Mouse (Mus musculus): ENCODE results near the gene Smyd3. TPM values are rescaled to one million over a fixed set of nuclear protein-coding genes. Genes with fewer than 3 reads are reported as not detected.

Gene Smyd3
- polyA plus RNA-seq, 1 experiment from 2014 or later: 18.9 TPM

GRCm38 (mm10) chr1:179207846-179208595 is 309.8 kb downstream of the Smyd3 start:
- H3K27me3 ChIP-seq (ENCODE audit: control insufficient read depth, insufficient read depth, low read length): no peaks in the 10 kb centered on the region
- H3K4me1 ChIP-seq (ENCODE audit: control insufficient read depth, insufficient read depth, low read length): no peaks in the 10 kb centered on the region
- no peaks in the 10 kb centered on the region for H3K36me3 ChIP-seq (ENCODE audit: control insufficient read depth, insufficient read depth, low read length)
- H3K27ac ChIP-seq (ENCODE audit: low read length): no peak overlapping the region
- 76% methylated on average over 12 of the region's 12 CpGs for WGBS
- no peak overlapping the region for H3K4me3 ChIP-seq (replicated peaks; ENCODE audit: low read length)
- H3K9ac ChIP-seq (ENCODE audit: low read length): no peak overlapping the region
- no peak overlapping the region for H3K4me2 ChIP-seq (ENCODE audit: low read depth, low read length)
- no peaks in the 10 kb centered on the region for H3K9me3 ChIP-seq (replicated peaks; ENCODE audit: control insufficient read depth, low read length)
- ATAC-seq (ENCODE audit: insufficient read depth, low FRiP score): no peak

- Histone ChIP-seq H3K4me1 (ENCODE audit: control insufficient read depth, insufficient read depth, low read length) (no peaks in the 10 kb centered on the region), H3K4me2 (ENCODE audit: low read depth, low read length) (no peak overlapping the region), H3K27me3 (ENCODE audit: control insufficient read depth, insufficient read depth, low read length) (no peaks in the 10 kb centered on the region), H3K9me3 (replicated peaks; ENCODE audit: control insufficient read depth, low read length) (no peaks in the 10 kb centered on the region), H3K36me3 (ENCODE audit: control insufficient read depth, insufficient read depth, low read length) (no peaks in the 10 kb centered on the region), H3K27ac (ENCODE audit: low read length) (no peak overlapping the region), H3K4me3 (replicated peaks; ENCODE audit: low read length) (no peak overlapping the region), H3K9ac (ENCODE audit: low read length) (no peak overlapping the region)
- 56% methylated on average over 9 of the region's 9 CpGs for WGBS
- no peak for ATAC-seq (ENCODE audit: insufficient read depth, low FRiP score)
Observed at GRCm38 (mm10) chr1:179207180-179207741, 310.6 kb downstream of the Smyd3 start.

- Histone ChIP-seq H3K9ac (ENCODE audit: low read length) (no peak overlapping the region), H3K4me1 (ENCODE audit: control insufficient read depth, insufficient read depth, low read length) (no peaks in the 10 kb centered on the region), H3K27ac (ENCODE audit: low read length) (peak overlapping the region; percentile 3; the same call in 1 of the 2 replicates), H3K9me3 (replicated peaks; ENCODE audit: control insufficient read depth, low read length) (no peaks in the 10 kb centered on the region), H3K4me3 (replicated peaks; ENCODE audit: low read length) (no peak overlapping the region), H3K27me3 (ENCODE audit: control insufficient read depth, insufficient read depth, low read length) (no peaks in the 10 kb centered on the region), H3K36me3 (ENCODE audit: control insufficient read depth, insufficient read depth, low read length) (no peaks in the 10 kb centered on the region), H3K4me2 (ENCODE audit: low read depth, low read length) (no peak overlapping the region)
- WGBS: 76% methylated on average over 9 of the region's 9 CpGs
- ATAC-seq (ENCODE audit: insufficient read depth, low FRiP score): no peak; the same call in 1 of the 2 replicates
Observed at GRCm38 (mm10) chr1:179198517-179199200, 319.2 kb downstream of the Smyd3 start.

GRCm38 (mm10) chr1:179197821-179198516 is 319.9 kb downstream of the Smyd3 start:
- no peak overlapping the region for H3K4me3 ChIP-seq (replicated peaks; ENCODE audit: low read length)
- ATAC-seq (ENCODE audit: insufficient read depth, low FRiP score): peak; percentile 44
- H3K9me3 ChIP-seq (replicated peaks; ENCODE audit: control insufficient read depth, low read length): no peaks in the 10 kb centered on the region
- peak overlapping the region; percentile 3; the same call in 1 of the 2 replicates for H3K27ac ChIP-seq (ENCODE audit: low read length)
- no peaks in the 10 kb centered on the region for H3K27me3 ChIP-seq (ENCODE audit: control insufficient read depth, insufficient read depth, low read length)
- no peak overlapping the region for H3K9ac ChIP-seq (ENCODE audit: low read length)
- WGBS: 47% methylated on average over 11 of the region's 11 CpGs
- no peaks in the 10 kb centered on the region for H3K4me1 ChIP-seq (ENCODE audit: control insufficient read depth, insufficient read depth, low read length)
- no peak overlapping the region for H3K4me2 ChIP-seq (ENCODE audit: low read depth, low read length)
- H3K36me3 ChIP-seq (ENCODE audit: control insufficient read depth, insufficient read depth, low read length): no peaks in the 10 kb centered on the region

- Histone ChIP-seq H3K36me3 (ENCODE audit: control insufficient read depth, insufficient read depth, low read length) (no peaks in the 10 kb centered on the region), H3K4me2 (ENCODE audit: low read depth, low read length) (no peak overlapping the region), H3K4me3 (replicated peaks; ENCODE audit: low read length) (no peak overlapping the region), H3K9ac (ENCODE audit: low read length) (no peak overlapping the region), H3K27me3 (ENCODE audit: control insufficient read depth, insufficient read depth, low read length) (no peaks in the 10 kb centered on the region), H3K4me1 (ENCODE audit: control insufficient read depth, insufficient read depth, low read length) (no peaks in the 10 kb centered on the region), H3K27ac (ENCODE audit: low read length) (no peak overlapping the region), H3K9me3 (replicated peaks; ENCODE audit: control insufficient read depth, low read length) (no peaks in the 10 kb centered on the region)
- no peak for ATAC-seq (ENCODE audit: insufficient read depth, low FRiP score)
- WGBS: 60% methylated on average over 4 of the region's 4 CpGs
Observed at GRCm38 (mm10) chr1:179197156-179197555, 320.7 kb downstream of the Smyd3 start.

GRCm38 (mm10) chr1:179196422-179196821 is 321.4 kb downstream of the Smyd3 start:
- no peaks in the 10 kb centered on the region for H3K4me1 ChIP-seq (ENCODE audit: control insufficient read depth, insufficient read depth, low read length)
- no peak overlapping the region for H3K27ac ChIP-seq (ENCODE audit: low read length)
- no peak overlapping the region for H3K4me3 ChIP-seq (replicated peaks; ENCODE audit: low read length)
- H3K9me3 ChIP-seq (replicated peaks; ENCODE audit: control insufficient read depth, low read length): no peaks in the 10 kb centered on the region
- no peak for ATAC-seq (ENCODE audit: insufficient read depth, low FRiP score)
- H3K27me3 ChIP-seq (ENCODE audit: control insufficient read depth, insufficient read depth, low read length): no peaks in the 10 kb centered on the region
- no peaks in the 10 kb centered on the region for H3K36me3 ChIP-seq (ENCODE audit: control insufficient read depth, insufficient read depth, low read length)
- H3K4me2 ChIP-seq (ENCODE audit: low read depth, low read length): no peak overlapping the region
- no peak overlapping the region for H3K9ac ChIP-seq (ENCODE audit: low read length)

- no peak overlapping the region for H3K4me3 ChIP-seq (replicated peaks; ENCODE audit: low read length)
- no peak overlapping the region for H3K9ac ChIP-seq (ENCODE audit: low read length)
- WGBS: 85% methylated on average over 11 of the region's 11 CpGs
- no peaks in the 10 kb centered on the region for H3K27me3 ChIP-seq (ENCODE audit: control insufficient read depth, insufficient read depth, low read length)
- H3K4me1 ChIP-seq (ENCODE audit: control insufficient read depth, insufficient read depth, low read length): no peaks in the 10 kb centered on the region
- H3K27ac ChIP-seq (ENCODE audit: low read length): no peak overlapping the region
- H3K9me3 ChIP-seq (replicated peaks; ENCODE audit: control insufficient read depth, low read length): no peaks in the 10 kb centered on the region
- no peak for ATAC-seq (ENCODE audit: insufficient read depth, low FRiP score)
- H3K4me2 ChIP-seq (ENCODE audit: low read depth, low read length): no peak overlapping the region
- no peaks in the 10 kb centered on the region for H3K36me3 ChIP-seq (ENCODE audit: control insufficient read depth, insufficient read depth, low read length)
Observed at GRCm38 (mm10) chr1:179192781-179193180, 325.1 kb downstream of the Smyd3 start.

GRCm38 (mm10) chr1:179190837-179191236 is 327.0 kb downstream of the Smyd3 start:
- Histone ChIP-seq H3K36me3 (ENCODE audit: control insufficient read depth, insufficient read depth, low read length) (no peaks in the 10 kb centered on the region), H3K9ac (ENCODE audit: low read length) (no peak overlapping the region), H3K9me3 (replicated peaks; ENCODE audit: control insufficient read depth, low read length) (no peaks in the 10 kb centered on the region), H3K4me3 (replicated peaks; ENCODE audit: low read length) (no peak overlapping the region), H3K27ac (ENCODE audit: low read length) (no peak overlapping the region), H3K4me1 (ENCODE audit: control insufficient read depth, insufficient read depth, low read length) (no peaks in the 10 kb centered on the region), H3K27me3 (ENCODE audit: control insufficient read depth, insufficient read depth, low read length) (no peaks in the 10 kb centered on the region), H3K4me2 (ENCODE audit: low read depth, low read length) (no peak overlapping the region)
- WGBS: 62% methylated on average over 2 of the region's 2 CpGs
- ATAC-seq (ENCODE audit: insufficient read depth, low FRiP score): no peak

- H3K27me3 ChIP-seq (ENCODE audit: control insufficient read depth, insufficient read depth, low read length): no peaks in the 10 kb centered on the region
- H3K4me1 ChIP-seq (ENCODE audit: control insufficient read depth, insufficient read depth, low read length): no peaks in the 10 kb centered on the region
- H3K9me3 ChIP-seq (replicated peaks; ENCODE audit: control insufficient read depth, low read length): no peaks in the 10 kb centered on the region
- no peaks in the 10 kb centered on the region for H3K36me3 ChIP-seq (ENCODE audit: control insufficient read depth, insufficient read depth, low read length)
- 93% methylated on average over 3 of the region's 3 CpGs for WGBS
- ATAC-seq (ENCODE audit: insufficient read depth, low FRiP score): no peak
- H3K4me2 ChIP-seq (ENCODE audit: low read depth, low read length): no peak overlapping the region
- no peak overlapping the region for H3K9ac ChIP-seq (ENCODE audit: low read length)
- no peak overlapping the region for H3K27ac ChIP-seq (ENCODE audit: low read length)
- no peak overlapping the region for H3K4me3 ChIP-seq (replicated peaks; ENCODE audit: low read length)
Observed at GRCm38 (mm10) chr1:179187171-179187570, 330.7 kb downstream of the Smyd3 start.

Data from stomach, embryonic 16.5 days (tissue).